Mouse (Mus musculus): ENCODE results near the gene Pla2g3.

Gene Pla2g3

GRCm38 (mm10) chr11:3536745-3537333 lies 48.8 kb downstream of the Pla2g3 start:
- in situ Hi-C loops (cut with MboI, MseI) = no loop called here

DNA sequence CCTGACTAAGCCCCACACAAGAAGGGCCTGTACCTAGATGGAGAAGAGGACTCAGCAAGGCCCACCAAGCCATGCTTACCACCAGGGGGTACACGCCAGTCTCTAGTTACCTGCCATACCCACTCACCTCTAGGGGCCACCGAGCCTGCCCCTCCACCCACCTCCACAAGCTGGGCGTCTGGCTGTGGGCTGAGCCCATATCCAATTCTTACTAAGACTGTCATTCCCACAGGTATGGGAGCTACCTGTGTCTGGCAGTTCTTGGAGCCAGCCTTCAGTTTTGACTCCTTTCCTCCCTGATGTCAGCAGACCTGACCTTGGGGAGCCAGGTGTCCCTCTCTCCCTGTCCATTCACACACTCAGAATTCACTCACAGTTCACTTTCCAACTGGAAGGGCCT lies 49.6 kb downstream of the Pla2g3 start:
- in situ Hi-C loops (cut with MboI, MseI) = no loop called here

DNA sequence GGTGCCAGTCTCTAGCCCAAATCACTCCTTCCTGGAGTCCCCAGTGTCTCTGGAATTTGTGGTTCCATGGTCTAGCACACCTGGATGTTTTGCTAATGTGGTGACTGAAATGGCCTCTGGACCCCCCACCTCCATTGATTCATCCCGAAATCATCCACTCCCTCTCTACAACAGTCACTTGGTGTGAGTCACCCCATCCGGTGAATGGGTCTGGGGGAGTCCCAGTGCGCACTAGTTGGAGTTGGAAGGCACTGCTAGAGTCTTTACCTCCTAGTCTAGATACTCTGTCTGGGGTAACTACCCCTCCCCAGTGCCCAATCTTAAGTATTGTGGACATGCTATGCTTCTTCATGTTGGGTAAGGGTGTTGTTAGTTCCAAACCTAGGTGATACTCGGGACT lies 50.3 kb downstream of the Pla2g3 start:
- in situ Hi-C loops (cut with MboI, MseI) = no loop called here

- in situ Hi-C loops (cut with MboI, MseI) = no loop called here
Observed at GRCm38 (mm10) chr11:3539111-3539825, 51.2 kb downstream of the Pla2g3 start.

DNA sequence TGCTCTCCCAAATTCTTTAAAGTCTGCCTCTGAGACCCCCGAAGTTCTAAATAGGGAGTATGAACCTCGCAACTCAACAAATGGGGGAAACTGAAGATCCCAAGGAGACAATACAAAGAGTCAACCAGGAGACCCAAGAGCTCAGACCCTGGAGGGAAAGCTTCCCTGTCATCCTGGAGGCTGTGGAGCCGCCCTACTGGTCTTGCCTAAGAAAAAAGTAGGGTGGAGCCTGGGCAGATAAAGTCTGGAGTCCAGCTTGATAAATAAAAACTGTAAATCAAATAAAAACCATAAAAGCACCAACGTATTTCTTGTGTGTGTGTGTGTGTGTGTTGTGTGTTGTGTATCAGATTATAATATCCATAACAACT lies 51.7 kb downstream of the Pla2g3 start:
- in situ Hi-C loops (cut with MboI, MseI) = loop anchor here (5.0 kb wide), 1 partner anchor 42 kb away; no protein-coding TSS in a partner anchor

- in situ Hi-C loops (cut with MboI, MseI) = loop anchor here (5.0 kb wide), 1 partner anchor 42 kb away; no protein-coding TSS in a partner anchor
Observed at GRCm38 (mm10) chr11:3540451-3541085, 52.5 kb downstream of the Pla2g3 start, which contains the start of gene Smtn. Smtn (minus strand) TSS chr11:3540612.

- in situ Hi-C loops (cut with MboI, MseI) = loop anchor here (5.0 kb wide), 1 partner anchor 40 kb away; no protein-coding TSS in a partner anchor
Observed at GRCm38 (mm10) chr11:3541932-3542331, 53.8 kb downstream of the Pla2g3 start.

GRCm38 (mm10) chr11:3543001-3543400 lies 54.9 kb downstream of the Pla2g3 start:
- in situ Hi-C loops (cut with MboI, MseI) = loop anchor here (5.0 kb wide), 1 partner anchor 39 kb away; no protein-coding TSS in a partner anchor

GRCm38 (mm10) chr11:3544409-3544808 lies 56.3 kb downstream of the Pla2g3 start:
- in situ Hi-C loops (cut with MboI, MseI) = loop anchor here (5.0 kb wide), 1 partner anchor 38 kb away; no protein-coding TSS in a partner anchor

GRCm38 (mm10) chr11:3545531-3546241 lies 57.6 kb downstream of the Pla2g3 start:
- in situ Hi-C loops (cut with MboI, MseI) = loop anchor here (5.0 kb wide), 1 partner anchor 132 kb away; no protein-coding TSS in a partner anchor

DNA sequence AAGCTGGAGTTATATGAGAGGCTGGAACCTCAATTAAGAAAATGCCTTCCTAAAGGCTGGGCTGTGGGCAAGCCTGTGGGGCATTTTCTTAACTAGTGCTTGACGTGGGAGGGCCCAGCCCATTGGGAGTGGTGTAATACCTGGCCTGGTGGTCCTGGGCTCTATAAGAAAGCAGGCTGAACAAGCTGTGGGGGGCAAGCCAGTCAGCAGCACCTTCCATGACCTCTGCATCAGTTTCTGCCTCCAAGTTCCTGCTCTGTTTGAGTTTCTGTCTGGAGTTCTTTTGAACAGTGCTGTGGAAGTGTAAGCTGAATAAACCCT lies 58.1 kb downstream of the Pla2g3 start:
- in situ Hi-C loops (cut with MboI, MseI) = loop anchor here (5.0 kb wide), 1 partner anchor 131 kb away; no protein-coding TSS in a partner anchor

GRCm38 (mm10) chr11:3547047-3547446 lies 59.0 kb downstream of the Pla2g3 start:
- in situ Hi-C loops (cut with MboI, MseI) = loop anchor here (5.0 kb wide), 1 partner anchor 130 kb away; no protein-coding TSS in a partner anchor

DNA sequence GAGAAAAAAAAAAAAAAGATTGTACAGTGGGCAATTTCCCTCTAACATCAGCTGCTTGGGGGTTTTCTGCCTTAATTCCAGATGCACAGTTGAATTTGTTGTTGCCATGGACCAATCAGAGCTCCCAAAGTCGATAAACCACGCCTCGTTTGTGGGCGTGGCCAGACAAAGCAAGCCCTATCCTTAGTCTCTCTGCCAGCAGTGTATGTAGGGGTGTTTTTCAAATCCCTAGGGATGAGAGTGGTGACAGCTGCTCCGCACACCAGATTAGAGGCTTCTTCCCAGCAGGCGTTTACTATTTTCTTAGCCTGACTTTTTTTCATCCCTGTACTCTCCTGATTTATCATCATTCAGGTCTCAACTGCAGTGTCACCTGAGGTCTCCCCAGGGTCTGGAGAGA lies 59.9 kb downstream of the Pla2g3 start:
- in situ Hi-C loops (cut with MboI, MseI) = loop anchor here (5.0 kb wide), 1 partner anchor 129 kb away; no protein-coding TSS in a partner anchor

DNA sequence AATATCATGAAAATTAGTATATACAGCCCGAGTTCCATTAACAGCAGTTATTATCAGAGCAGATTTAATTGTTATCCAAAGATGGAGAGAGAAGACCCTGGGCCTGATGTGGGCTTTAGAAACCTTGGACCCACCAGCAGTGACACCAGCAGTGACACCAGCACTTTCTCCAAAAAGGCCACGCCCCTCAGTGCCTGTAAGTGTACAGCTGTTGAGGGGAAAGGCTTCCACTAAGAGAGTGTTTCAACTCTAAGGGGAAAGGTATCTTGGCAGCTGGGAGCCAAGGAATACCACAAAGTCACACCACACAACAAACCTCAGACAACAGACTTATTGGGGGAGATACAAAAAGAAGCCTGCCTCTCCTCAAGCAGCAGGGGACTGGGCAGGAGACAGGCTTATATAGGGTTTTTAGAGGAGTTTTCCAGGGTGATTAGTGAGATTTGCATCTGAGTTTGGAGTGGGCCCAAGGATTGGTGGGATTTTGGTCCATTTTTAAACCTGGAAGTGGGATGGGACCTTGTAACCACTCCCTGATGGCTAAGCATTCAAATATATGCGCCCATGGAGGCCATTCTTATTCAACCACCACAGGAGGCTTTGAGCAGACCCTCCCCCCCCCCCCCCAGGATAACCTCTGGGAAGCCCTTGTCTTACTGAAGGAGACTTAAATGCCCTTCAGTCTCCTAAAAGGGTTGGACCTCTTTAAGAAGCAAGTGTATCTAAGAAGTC lies 60.6 kb downstream of the Pla2g3 start:
- in situ Hi-C loops (cut with MboI, MseI) = loop anchor here (5.0 kb wide), 1 partner anchor 129 kb away; no protein-coding TSS in a partner anchor

Measured in regulatory T cell (primary cell).